Mouse (Mus musculus) adrenal gland, adult 18-20 months (tissue): ENCODE results near the gene Fpgs. TPM values are rescaled to one million over a fixed set of nuclear protein-coding genes. Genes with fewer than 3 reads are reported as not detected.

Experiments used
- DNase-seq, 2 experiments: peaks; one replicate each; pipeline ENCODE4 v3.0.0; 2021 to 2022; ENCODE audit warnings: low spot score in 2 of 2
- total RNA-seq, 2 experiments: library from RNA; stranded (reverse); gene quantifications; 1 replicate in 1 of 2; 2 replicates in 1 of 2; pipeline ENCODE4 v1.2.3; 2021

Fpgs gene
- total RNA-seq, 2 experiments from 2014 or later, result 8.2 to 10.3 TPM

GRCm38 (mm10) chr2:32671907-32672595, 31.9 kb downstream of the Fpgs start:
- DNase-seq, result no peak

- DNase-seq, result no peak
Observed at GRCm38 (mm10) chr2:32671147-32671546, 32.8 kb downstream of the Fpgs start.

- DNase-seq, result no peak
Observed at GRCm38 (mm10) chr2:32669876-32670275, 34.1 kb downstream of the Fpgs start.

GRCm38 (mm10) chr2:32668176-32668575, 35.8 kb downstream of the Fpgs start:
- no peak for DNase-seq

GRCm38 (mm10) chr2:32667775-32668174, 36.2 kb downstream of the Fpgs start:
- DNase-seq, result no peak

- DNase-seq, result no peak
Observed at GRCm38 (mm10) chr2:32665853-32666252, 38.1 kb downstream of the Fpgs start.

GRCm38 (mm10) chr2:32665345-32665744, 38.6 kb downstream of the Fpgs start:
- DNase-seq, result no peak

GRCm38 (mm10) chr2:32662291-32662690, 41.7 kb downstream of the Fpgs start:
- no peak for DNase-seq

- DNase-seq, result peak in 1 of 2 experiments; percentile 46
Observed at GRCm38 (mm10) chr2:32661509-32662107, 42.3 kb downstream of the Fpgs start.

- no peak for DNase-seq
Observed at GRCm38 (mm10) chr2:32658873-32659272, 45.1 kb downstream of the Fpgs start.

- DNase-seq, result peak in 1 of 2 experiments; percentile 39
Observed at GRCm38 (mm10) chr2:32655826-32656225, 48.1 kb downstream of the Fpgs start.

GRCm38 (mm10) chr2:32655394-32655744, 48.6 kb downstream of the Fpgs start:
- no peak for DNase-seq

- peak in 1 of 2 experiments; percentile 28 for DNase-seq
Observed at GRCm38 (mm10) chr2:32654743-32655393, 49.1 kb downstream of the Fpgs start.

- DNase-seq, result no peak
Observed at GRCm38 (mm10) chr2:32653764-32654163, 50.2 kb downstream of the Fpgs start.

- DNase-seq, result no peak
Observed at GRCm38 (mm10) chr2:32647366-32647765, 56.6 kb downstream of the Fpgs start.

GRCm38 (mm10) chr2:32646379-32647056, 57.4 kb downstream of the Fpgs start, which contains the start of gene Eng:
Gene Eng (plus strand): TSS chr2:32646595.
- DNase-seq, result peak; percentile 38 to 62

- no peak for DNase-seq
Observed at GRCm38 (mm10) chr2:32645647-32646046, 58.3 kb downstream of the Fpgs start.

- DNase-seq, result no peak
Observed at GRCm38 (mm10) chr2:32644799-32645475, 59.0 kb downstream of the Fpgs start.

- DNase-seq, result peak in 1 of 2 experiments; percentile 22
Observed at GRCm38 (mm10) chr2:32644083-32644482, 59.9 kb downstream of the Fpgs start.

GRCm38 (mm10) chr2:32642813-32643212, 61.1 kb downstream of the Fpgs start:
- peak in 1 of 2 experiments; percentile 26 for DNase-seq

GRCm38 (mm10) chr2:32641810-32642209, 62.1 kb downstream of the Fpgs start:
- no peak for DNase-seq
